Mouse (Mus musculus): ENCODE measurements at regions not wholly inside any gene's neighbourhood (a gene's known extent, or its start where the extent isn't known, plus 50 kb on each side); places are given as distances from the start of the nearest gene placed in this dataset.

DNA sequence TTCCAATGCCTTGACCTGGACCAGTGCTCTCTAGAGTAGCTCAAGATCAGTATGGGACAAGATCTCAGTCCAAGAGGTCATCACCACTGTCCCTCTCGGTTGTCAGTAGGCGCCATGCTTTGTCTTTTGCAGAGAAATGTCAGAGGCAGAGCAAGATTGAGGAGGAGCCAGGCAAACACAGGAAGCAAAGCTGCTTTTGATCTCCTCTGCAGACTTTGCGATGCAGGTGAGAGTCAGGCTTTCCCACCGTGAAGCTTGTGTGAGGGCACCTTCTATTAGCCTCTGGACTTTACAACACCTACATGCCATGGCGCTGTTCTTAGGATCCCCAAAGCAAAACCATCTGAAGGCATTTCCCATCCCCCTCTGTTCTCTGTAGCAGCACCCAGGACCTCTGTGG is 68.0 kb upstream of the Ppm1b start:
- DNase-seq (ENCODE audit: low read depth, low spot score), result no peak

DNA sequence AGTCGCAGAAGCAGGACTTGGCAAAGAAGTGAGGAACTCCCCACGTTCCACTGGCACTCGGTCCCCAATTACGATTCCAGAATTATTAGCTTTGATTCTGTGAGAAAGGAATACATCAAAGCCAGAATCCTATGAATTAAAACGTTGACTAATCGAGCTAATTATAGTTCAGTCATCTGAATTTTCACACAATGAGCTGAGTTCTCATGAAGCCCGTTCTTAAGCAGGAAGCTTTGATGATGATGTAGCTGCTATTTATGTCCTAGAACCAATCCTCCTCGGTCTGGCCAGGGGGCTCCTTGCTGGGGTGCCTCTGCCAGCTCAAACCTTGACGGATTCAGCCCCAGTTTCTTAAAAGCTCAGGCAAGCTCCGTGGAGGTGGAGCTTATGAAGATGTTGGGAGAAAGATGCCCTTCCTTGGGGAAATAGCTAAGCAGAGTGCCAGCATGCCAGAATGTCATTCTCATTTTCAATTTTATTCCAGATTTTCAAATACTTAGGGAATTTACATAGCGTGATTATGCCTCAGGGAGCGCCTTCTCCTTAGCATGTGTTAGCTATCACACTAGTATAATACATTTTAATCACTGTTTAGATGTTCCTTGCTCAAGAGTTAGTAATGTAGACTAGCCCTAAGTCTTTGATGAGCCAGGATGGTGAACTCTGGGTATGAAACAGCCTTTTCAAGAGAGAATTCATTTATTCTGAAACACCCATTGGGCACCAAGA is 65.5 kb upstream of the Ppm1b start:
- no peak for DNase-seq (ENCODE audit: low read depth, low spot score)

- DNase-seq (ENCODE audit: low read depth, low spot score), result no peak
Measured at GRCm38 (mm10) chr17:84893273-84894033, 63.1 kb upstream of the Ppm1b start.

GRCm38 (mm10) chr17:84895526-84895925 is 61.0 kb upstream of the Ppm1b start:
- DNase-seq (ENCODE audit: low read depth, low spot score), result no peak

DNA sequence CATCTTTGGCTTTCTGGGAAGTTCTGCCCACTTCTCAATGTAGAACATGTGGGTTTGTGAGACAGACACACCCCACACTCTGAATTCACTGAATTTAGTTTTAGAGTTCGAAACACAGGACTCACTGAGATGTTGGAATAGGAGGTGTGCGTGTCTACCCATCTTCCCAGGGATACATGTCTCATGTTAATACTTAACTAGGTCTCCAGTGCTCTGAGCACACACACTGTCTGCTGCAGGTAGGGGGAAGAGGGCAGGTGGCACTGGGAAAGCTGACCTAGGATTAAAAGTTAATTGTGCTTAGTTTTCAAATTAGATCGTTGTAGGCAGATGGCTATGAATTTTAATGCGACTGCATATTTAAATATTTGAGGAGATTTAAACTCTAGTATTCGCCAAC is 60.0 kb upstream of the Ppm1b start:
- DNase-seq (ENCODE audit: low read depth, low spot score), result no peak

DNA sequence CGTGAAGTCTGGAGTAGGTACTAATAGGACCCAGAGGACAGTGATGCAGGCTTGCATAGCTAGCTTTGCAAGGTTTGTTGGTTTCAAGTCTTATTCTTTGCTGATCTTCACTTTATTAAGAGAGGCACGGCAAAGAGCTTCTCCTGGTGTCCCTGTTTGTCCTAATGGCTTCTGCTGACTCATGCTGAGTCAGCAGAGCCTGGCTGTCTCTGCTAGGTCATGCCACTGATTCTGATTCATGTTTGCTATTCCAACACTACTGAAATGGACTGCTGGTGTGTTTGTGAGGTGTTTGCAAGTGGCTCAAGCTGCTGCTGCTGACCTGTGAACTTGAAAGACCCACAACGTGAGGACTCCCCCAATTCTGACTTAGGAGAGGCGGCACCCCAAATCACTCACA is 58.1 kb upstream of the Ppm1b start:
- no peak for DNase-seq (ENCODE audit: low read depth, low spot score)

- peak; percentile 79 for DNase-seq (ENCODE audit: low read depth, low spot score)
Measured at GRCm38 (mm10) chr17:84903625-84904337, 52.8 kb upstream of the Ppm1b start.

Measured in skeletal muscle tissue, adult 2 months (tissue).